Mouse (Mus musculus): Measurements from ENCODE around the gene 2210010C04Rik. TPM values are rescaled to one million over a fixed set of nuclear protein-coding genes. Genes with fewer than 3 reads are reported as not detected.
"Not testable (repeated sequence)": the region's sequence is repeated elsewhere in the genome, so short reads cannot be mapped to it uniquely, and the experiment has no call there.

2210010C04Rik gene
- polyA plus RNA-seq, 1 experiment from 2014 or later, result not detected

DNA sequence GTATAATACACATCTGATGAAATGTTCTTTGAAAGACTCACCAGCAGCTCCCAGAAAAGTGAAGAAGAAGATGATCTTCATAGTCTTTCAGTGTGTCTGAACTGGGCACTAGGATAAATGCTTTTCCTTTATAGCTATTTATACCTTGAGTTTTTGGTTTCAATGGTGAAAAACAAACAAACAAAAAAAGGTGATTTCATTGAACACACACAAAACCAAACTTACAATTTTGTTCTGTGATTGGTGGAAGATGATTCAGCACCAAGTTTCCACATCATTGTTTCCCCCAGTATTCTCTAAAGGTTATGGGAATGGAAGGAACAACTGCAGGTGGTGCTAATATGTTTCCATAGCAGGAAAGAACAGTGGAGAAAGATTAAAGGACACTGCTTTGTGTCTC, 35.9 kb downstream of the 2210010C04Rik start, which contains the start of gene Gm2663:
Gene Gm2663, minus strand, starts transcription at position 101 of the 400 bp plus-strand sequence.
- not testable (repeated sequence) for ATAC-seq (replicated peaks); H3K27me3 ChIP-seq (replicated peaks)

More for the DNA sequence above, 35.9 kb downstream of the 2210010C04Rik start, which contains the start of gene Gm2663:
- not testable (repeated sequence) for H3K4me2 ChIP-seq; H3K36me3 ChIP-seq (replicated peaks); H3K4me1 ChIP-seq; H3K9ac ChIP-seq; H3K9me3 ChIP-seq; H3K4me3 ChIP-seq; H3K27ac ChIP-seq

Other genes starting within 250 kb of the 2210010C04Rik start
- gene Moxd2, start 148.0 kb downstream of the 2210010C04Rik start, polyA plus RNA-seq (2015; fragmentation: Nextera tagmentation; extraction: Ambion mirVana), result not detected in 2 replicates
- gene Prss58, start 135.1 kb downstream of the 2210010C04Rik start, polyA plus RNA-seq (2015; fragmentation: Nextera tagmentation; extraction: Ambion mirVana), result not detected in 2 replicates
- gene 1700074P13Rik, start 95.0 kb downstream of the 2210010C04Rik start, polyA plus RNA-seq (2015; fragmentation: Nextera tagmentation; extraction: Ambion mirVana), result not detected in 2 replicates
- gene Gm4744, start 83.6 kb downstream of the 2210010C04Rik start, polyA plus RNA-seq (2015; fragmentation: Nextera tagmentation; extraction: Ambion mirVana), result not detected in 2 replicates
- gene 1810009J06Rik, start 70.8 kb downstream of the 2210010C04Rik start, polyA plus RNA-seq (2015; fragmentation: Nextera tagmentation; extraction: Ambion mirVana), result not detected in 2 replicates
- not detected in 2 replicates for gene Gm2663, start 36.0 kb downstream of the 2210010C04Rik start, polyA plus RNA-seq (2015; fragmentation: Nextera tagmentation; extraction: Ambion mirVana)

Measured in midbrain, embryonic 15.5 days (tissue).